Mouse (Mus musculus) T-helper 17 cell (primary cell): ENCODE results near the gene Fam71b.

Experiments used
- in situ Hi-C, 2 experiments: fragments of 300-600 bp; cut with MboI, MseI; formaldehyde crosslinking; loops; 1 replicate in 1 of 2; 2 replicates in 1 of 2; pipeline ENCODE4 v1.15.1; 2025; ENCODE audit warnings: high pct_unique_total_duplicates in 2 of 2

Gene Fam71b

GRCm38 (mm10) chr11:46382466-46382865, 13.9 kb upstream of the Fam71b start:
- in situ Hi-C loops = loop anchor here in 1 of 2 experiments (5.0 kb wide), 1 partner anchor 50 kb away; no protein-coding TSS in a partner anchor

- in situ Hi-C loops = loop anchor here (5.0 kb wide), 2 partner anchors 42 to 47 kb away; no protein-coding TSS in a partner anchor
Measured at GRCm38 (mm10) chr11:46384925-46385324, 11.4 kb upstream of the Fam71b start.

GRCm38 (mm10) chr11:46386556-46386955, 9.8 kb upstream of the Fam71b start:
- in situ Hi-C loops = loop anchor here in 1 of 2 experiments (5.0 kb wide), 1 partner anchor 41 kb away; no protein-coding TSS in a partner anchor

- in situ Hi-C loops = loop anchor here in 1 of 2 experiments (5.0 kb wide), 1 partner anchor 40 kb away; no protein-coding TSS in a partner anchor
Measured at GRCm38 (mm10) chr11:46387061-46387460, 9.3 kb upstream of the Fam71b start.

GRCm38 (mm10) chr11:46388438-46388837, 7.9 kb upstream of the Fam71b start:
- in situ Hi-C loops = loop anchor here in 1 of 2 experiments (5.0 kb wide), 1 partner anchor 39 kb away; no protein-coding TSS in a partner anchor

GRCm38 (mm10) chr11:46389336-46390117, 6.8 kb upstream of the Fam71b start, which contains the start of gene Itk:
Gene Itk (minus strand): TSS chr11:46389515.
- in situ Hi-C loops = loop anchor here in 1 of 2 experiments (5.0 kb wide), 1 partner anchor 38 kb away; no protein-coding TSS in a partner anchor

GRCm38 (mm10) chr11:46390621-46391020, 5.7 kb upstream of the Fam71b start:
- in situ Hi-C loops = no loop called here

GRCm38 (mm10) chr11:46392890-46393289, 3.5 kb upstream of the Fam71b start:
- in situ Hi-C loops = no loop called here

GRCm38 (mm10) chr11:46393413-46393812, 2.9 kb upstream of the Fam71b start:
- in situ Hi-C loops = no loop called here

GRCm38 (mm10) chr11:46395088-46395487, 1.3 kb upstream of the Fam71b start:
- in situ Hi-C loops = no loop called here

- in situ Hi-C loops = no loop called here
Measured at GRCm38 (mm10) chr11:46395698-46396097, 661 bp upstream of the Fam71b start.

GRCm38 (mm10) chr11:46396860-46397179, 461 bp downstream of the Fam71b start:
- in situ Hi-C loops = no loop called here

- in situ Hi-C loops = no loop called here
Measured at GRCm38 (mm10) chr11:46397900-46398299, 1.5 kb downstream of the Fam71b start.

GRCm38 (mm10) chr11:46398473-46398872, 2.1 kb downstream of the Fam71b start:
- in situ Hi-C loops = no loop called here

- in situ Hi-C loops = no loop called here
Measured at GRCm38 (mm10) chr11:46398933-46399383, 2.6 kb downstream of the Fam71b start.

GRCm38 (mm10) chr11:46401555-46401954, 5.2 kb downstream of the Fam71b start:
- in situ Hi-C loops = no loop called here

- in situ Hi-C loops = no loop called here
Measured at GRCm38 (mm10) chr11:46404986-46405385, 8.6 kb downstream of the Fam71b start.

GRCm38 (mm10) chr11:46406721-46407120, 10.4 kb downstream of the Fam71b start:
- in situ Hi-C loops = no loop called here

- in situ Hi-C loops = no loop called here
Measured at GRCm38 (mm10) chr11:46410018-46410563, 13.7 kb downstream of the Fam71b start.

GRCm38 (mm10) chr11:46418438-46418837, 22.1 kb downstream of the Fam71b start:
- in situ Hi-C loops = no loop called here

GRCm38 (mm10) chr11:46418860-46419259, 22.5 kb downstream of the Fam71b start:
- in situ Hi-C loops = no loop called here

GRCm38 (mm10) chr11:46421086-46421888, 24.9 kb downstream of the Fam71b start:
- in situ Hi-C loops = no loop called here
